Mouse (Mus musculus): ENCODE measurements at regions not wholly inside any gene's neighbourhood (a gene's known extent, or its start where the extent isn't known, plus 50 kb on each side); places are given as distances from the start of the nearest gene placed in this dataset.

DNA sequence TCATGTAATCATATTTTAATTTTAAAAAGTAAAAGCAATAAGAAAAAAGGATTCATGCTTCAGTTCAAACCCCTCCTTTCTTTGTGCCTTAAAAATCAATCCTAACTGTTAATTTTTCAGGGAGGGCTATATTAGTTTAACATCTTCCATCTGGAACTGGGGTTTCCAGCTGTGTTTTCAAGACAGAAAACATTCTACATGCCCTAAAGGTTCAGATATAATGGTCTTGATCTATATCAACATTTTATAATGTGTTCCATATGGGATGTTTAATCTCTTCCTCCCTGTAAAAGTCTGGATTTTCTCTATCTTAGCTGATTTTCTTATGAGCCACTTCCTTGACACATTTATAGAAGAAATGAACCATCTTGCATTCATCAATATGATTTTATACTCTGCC lies 205.9 kb upstream of the Grm7 start:
- TF ChIP-seq CTCF (IDR thresholded peaks at IDR 0.05; ENCODE audit: borderline replicate concordance, extremely low read depth, insufficient read depth, insufficient read length): no peak
- TF ChIP-seq POLR2A (IDR thresholded peaks at IDR 0.05; ENCODE audit: borderline replicate concordance, extremely low read depth, insufficient read depth, insufficient read length, poor library complexity, severe bottlenecking): no peak
- DNase-seq (ENCODE audit: low read depth): no peak

DNA sequence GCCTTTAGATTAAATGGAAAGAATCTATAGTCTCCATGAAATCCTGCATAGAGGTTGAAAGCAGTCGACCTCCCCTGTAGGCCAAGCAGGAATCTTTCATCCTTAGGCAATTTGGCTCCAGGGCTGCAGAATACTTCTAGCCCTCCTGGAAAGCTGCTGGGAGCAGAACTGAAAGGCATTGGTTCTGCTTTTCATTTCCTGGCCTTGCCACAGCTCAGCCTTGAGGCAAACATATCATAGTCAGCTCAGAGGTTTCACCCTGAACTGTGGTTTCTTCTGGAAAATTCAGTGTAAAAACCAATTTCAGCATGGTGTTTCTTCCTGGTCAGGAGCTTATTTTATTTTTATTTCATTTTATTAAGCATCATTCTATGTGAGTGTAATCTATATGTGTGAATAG lies 182.0 kb upstream of the Grm7 start:
- TF ChIP-seq CTCF (IDR thresholded peaks at IDR 0.05; ENCODE audit: borderline replicate concordance, extremely low read depth, insufficient read depth, insufficient read length) (no peak), POLR2A (IDR thresholded peaks at IDR 0.05; ENCODE audit: borderline replicate concordance, extremely low read depth, insufficient read depth, insufficient read length, poor library complexity, severe bottlenecking) (no peak)
- DNase-seq (ENCODE audit: low read depth): peak; percentile 21

- DNase-seq (ENCODE audit: low read depth): no peak
- TF ChIP-seq POLR2A (IDR thresholded peaks at IDR 0.05; ENCODE audit: borderline replicate concordance, extremely low read depth, insufficient read depth, insufficient read length, poor library complexity, severe bottlenecking): no peak
- TF ChIP-seq CTCF (IDR thresholded peaks at IDR 0.05; ENCODE audit: borderline replicate concordance, extremely low read depth, insufficient read depth, insufficient read length): no peak
Measured at GRCm38 (mm10) chr6:110467661-110468060, 177.7 kb upstream of the Grm7 start.

DNA sequence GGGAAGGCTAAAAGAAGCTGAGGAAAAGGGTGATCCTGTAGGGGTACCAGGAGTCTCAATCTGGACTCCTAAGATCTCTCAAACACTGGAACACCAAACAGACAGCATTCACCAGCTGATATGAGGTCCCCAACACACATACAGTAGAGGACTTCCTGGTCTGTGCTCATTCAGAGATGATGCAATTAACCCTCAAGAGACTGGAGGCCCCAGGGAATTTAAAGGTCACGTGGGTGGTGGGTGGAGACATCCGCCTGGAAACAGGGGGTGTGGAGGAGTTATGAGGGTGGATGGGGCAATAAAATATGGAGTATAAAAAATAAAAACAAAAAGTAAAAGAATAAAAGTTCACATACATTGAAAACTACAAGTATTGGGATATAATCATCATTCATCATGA lies 139.5 kb upstream of the Grm7 start:
- DNase-seq (ENCODE audit: low read depth): no peak
- TF ChIP-seq CTCF (IDR thresholded peaks at IDR 0.05; ENCODE audit: borderline replicate concordance, extremely low read depth, insufficient read depth, insufficient read length): no peak
- TF ChIP-seq POLR2A (IDR thresholded peaks at IDR 0.05; ENCODE audit: borderline replicate concordance, extremely low read depth, insufficient read depth, insufficient read length, poor library complexity, severe bottlenecking): no peak

- DNase-seq (ENCODE audit: low read depth): no peak
- no peak for TF ChIP-seq CTCF (IDR thresholded peaks at IDR 0.05; ENCODE audit: borderline replicate concordance, extremely low read depth, insufficient read depth, insufficient read length)
- TF ChIP-seq POLR2A (IDR thresholded peaks at IDR 0.05; ENCODE audit: borderline replicate concordance, extremely low read depth, insufficient read depth, insufficient read length, poor library complexity, severe bottlenecking): no peak
Measured at GRCm38 (mm10) chr6:110510494-110510893, 134.9 kb upstream of the Grm7 start.

DNA sequence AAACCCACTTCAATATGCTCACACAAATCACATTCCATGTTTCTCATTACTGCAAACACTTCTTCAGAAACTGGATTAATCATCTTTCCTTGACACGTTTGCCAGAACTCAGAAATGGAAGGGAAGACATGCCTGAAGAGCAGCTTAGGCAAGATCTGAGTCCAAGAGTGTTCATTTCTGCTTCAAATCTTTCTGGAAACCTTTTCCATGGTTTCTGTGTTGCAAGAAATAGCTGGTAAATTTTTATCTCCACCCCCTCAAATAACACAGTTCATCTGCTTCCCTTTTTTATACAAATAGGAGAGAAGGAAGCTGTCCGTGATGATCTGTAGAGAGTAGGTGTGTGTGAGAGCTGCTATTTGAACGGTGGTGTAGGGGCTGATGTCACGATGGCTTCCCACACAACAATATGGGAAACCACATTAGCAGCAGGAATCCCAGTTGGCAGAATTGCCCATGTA lies 106.6 kb upstream of the Grm7 start:
- peak; percentile 6 for DNase-seq (ENCODE audit: low read depth)
- TF ChIP-seq POLR2A (IDR thresholded peaks at IDR 0.05; ENCODE audit: borderline replicate concordance, extremely low read depth, insufficient read depth, insufficient read length, poor library complexity, severe bottlenecking) (no peak), CTCF (IDR thresholded peaks at IDR 0.05; ENCODE audit: borderline replicate concordance, extremely low read depth, insufficient read depth, insufficient read length) (no peak)

- TF ChIP-seq POLR2A (IDR thresholded peaks at IDR 0.05; ENCODE audit: borderline replicate concordance, extremely low read depth, insufficient read depth, insufficient read length, poor library complexity, severe bottlenecking) (no peak), CTCF (IDR thresholded peaks at IDR 0.05; ENCODE audit: borderline replicate concordance, extremely low read depth, insufficient read depth, insufficient read length) (no peak)
- peak; percentile 51 for DNase-seq (ENCODE audit: low read depth)
Measured at GRCm38 (mm10) chr6:110545542-110545941, 99.8 kb upstream of the Grm7 start.

DNA sequence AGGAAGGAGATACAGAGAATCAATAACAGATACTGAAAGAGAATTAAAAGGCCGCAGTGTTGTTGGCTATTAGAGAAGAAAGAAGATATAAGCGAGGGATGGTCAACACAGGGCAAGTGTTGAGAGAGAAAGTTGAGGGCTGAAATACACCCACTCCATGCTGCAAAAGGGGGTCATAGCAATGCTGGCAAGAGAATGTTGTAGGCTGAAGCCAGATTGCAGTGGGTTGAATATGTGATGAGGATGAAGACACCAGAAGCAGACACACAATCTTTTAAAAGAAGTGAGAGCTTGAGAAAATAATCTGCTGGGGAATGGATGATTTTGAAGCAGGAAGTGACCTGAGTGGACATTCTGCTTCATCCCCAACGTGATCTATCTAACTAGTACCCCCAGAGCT lies 90.5 kb upstream of the Grm7 start:
- no peak for TF ChIP-seq CTCF (IDR thresholded peaks at IDR 0.05; ENCODE audit: borderline replicate concordance, extremely low read depth, insufficient read depth, insufficient read length)
- no peak for TF ChIP-seq POLR2A (IDR thresholded peaks at IDR 0.05; ENCODE audit: borderline replicate concordance, extremely low read depth, insufficient read depth, insufficient read length, poor library complexity, severe bottlenecking)

DNA sequence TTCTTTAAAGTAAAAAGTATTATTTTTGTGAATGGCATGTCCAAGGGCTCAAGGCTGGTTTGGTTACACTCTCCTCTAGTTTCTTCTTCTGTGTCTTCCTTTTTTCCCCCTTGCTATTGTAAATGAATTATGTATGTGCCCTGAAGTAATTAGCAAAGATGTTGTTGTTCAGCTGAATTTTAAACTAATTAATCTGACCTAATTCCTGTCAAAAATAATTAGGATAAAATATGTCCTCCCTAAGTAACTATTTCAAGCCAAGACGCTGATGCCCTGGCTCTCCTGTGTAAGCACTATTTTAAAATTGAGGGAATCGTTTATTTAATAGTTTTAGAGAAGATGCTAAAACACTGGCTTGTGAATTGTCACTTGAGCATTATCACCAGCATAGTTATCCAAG lies 85.7 kb upstream of the Grm7 start:
- no peak for DNase-seq (ENCODE audit: low read depth)
- TF ChIP-seq CTCF (IDR thresholded peaks at IDR 0.05; ENCODE audit: borderline replicate concordance, extremely low read depth, insufficient read depth, insufficient read length): no peak
- TF ChIP-seq POLR2A (IDR thresholded peaks at IDR 0.05; ENCODE audit: borderline replicate concordance, extremely low read depth, insufficient read depth, insufficient read length, poor library complexity, severe bottlenecking): no peak

More for the DNA sequence above, 90.5 kb upstream of the Grm7 start:
- DNase-seq (ENCODE audit: low read depth): no peak

DNA sequence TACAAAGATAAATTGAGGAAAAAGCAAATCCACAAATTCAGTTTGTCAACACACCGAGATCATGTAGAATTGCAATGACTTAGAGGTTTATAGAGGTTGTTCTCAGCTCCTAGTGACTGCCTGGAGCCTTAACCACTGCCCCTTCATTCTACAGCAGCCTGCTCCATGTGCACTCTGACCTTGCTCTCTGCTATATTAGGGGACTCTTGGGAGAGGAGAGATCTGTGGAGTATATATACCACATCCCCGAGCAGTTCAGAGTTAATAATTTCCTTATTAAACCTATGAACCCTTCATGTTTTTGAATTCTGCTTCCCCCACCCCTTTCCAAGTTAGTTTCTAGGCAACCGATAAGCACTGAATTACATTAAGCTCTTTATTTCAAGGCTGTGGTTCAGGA lies 85.0 kb upstream of the Grm7 start:
- no peak for TF ChIP-seq POLR2A (IDR thresholded peaks at IDR 0.05; ENCODE audit: borderline replicate concordance, extremely low read depth, insufficient read depth, insufficient read length, poor library complexity, severe bottlenecking)
- TF ChIP-seq CTCF (IDR thresholded peaks at IDR 0.05; ENCODE audit: borderline replicate concordance, extremely low read depth, insufficient read depth, insufficient read length): no peak
- DNase-seq (ENCODE audit: low read depth): peak; percentile 35

DNA sequence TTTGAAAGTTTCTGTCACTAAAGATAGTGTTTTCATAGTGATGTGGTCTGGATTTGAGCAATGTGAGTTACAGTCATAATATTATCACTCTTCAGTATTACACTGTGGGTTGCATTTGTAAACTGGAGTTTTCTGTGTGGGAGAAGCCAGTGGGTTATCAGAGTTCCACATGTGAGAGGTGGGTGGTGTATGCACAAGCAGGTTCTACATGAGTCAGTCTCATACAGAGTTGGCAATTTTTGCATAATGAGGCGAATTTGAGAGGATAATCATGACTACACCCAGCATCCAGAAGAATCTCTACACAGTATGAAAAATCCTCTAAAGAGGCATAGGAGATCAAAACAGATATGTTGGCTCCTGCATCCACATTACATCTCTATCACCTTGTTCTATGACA lies 68.2 kb upstream of the Grm7 start:
- TF ChIP-seq POLR2A (IDR thresholded peaks at IDR 0.05; ENCODE audit: borderline replicate concordance, extremely low read depth, insufficient read depth, insufficient read length, poor library complexity, severe bottlenecking): no peak
- TF ChIP-seq CTCF (IDR thresholded peaks at IDR 0.05; ENCODE audit: borderline replicate concordance, extremely low read depth, insufficient read depth, insufficient read length): no peak
- DNase-seq (ENCODE audit: low read depth): no peak
